Mouse (Mus musculus) MEL (cell line): ENCODE results near the gene Rgs19. TPM values are rescaled to one million over a fixed set of nuclear protein-coding genes. Genes with fewer than 3 reads are reported as not detected.

Source experiments
- DNase-seq: peaks from one replicate; pipeline ENCODE4 v3.0.0; 2011; ENCODE audit warnings: low read depth, low spot score
- H3K27ac ChIP-seq: 2 replicates; pipeline ENCODE4 v1.5.1; 2012; ENCODE audit warnings: low read depth, mild to moderate bottlenecking, control low read depth, low read length, moderate library complexity; ENCODE audit not compliant: control insufficient read depth
- H3K27me3 ChIP-seq, 2 experiments: fragments of 150-350 bp in 1 of 2; sonication (generic) in 1 of 2; 2 replicates each; pipeline ENCODE4 v1.6.1; 2012; ENCODE audit warnings: low read length in 2 of 2, mild to moderate bottlenecking in 2 of 2, improper control_type of control experiment in 1 of 2, moderate library complexity in 1 of 2; ENCODE audit not compliant: insufficient read depth in 2 of 2, control insufficient read depth in 1 of 2
- H3K36me3 ChIP-seq, 2 experiments: 2 replicates each; pipeline ENCODE4 v1.6.1; 2012 to 2014; ENCODE audit warnings: low read length in 2 of 2, improper control_type of control experiment in 1 of 2, inconsistent platforms in 1 of 2, mild to moderate bottlenecking in 1 of 2; ENCODE audit not compliant: insufficient read depth in 2 of 2, control insufficient read depth in 1 of 2
- H3K4me1 ChIP-seq, 2 experiments: fragments of 150-350 bp in 1 of 2; sonication (generic) in 1 of 2; 2 replicates each; pipeline ENCODE4 v1.6.1; 2012; ENCODE audit warnings: low read length in 2 of 2, improper control_type of control experiment in 1 of 2, mild to moderate bottlenecking in 1 of 2; ENCODE audit not compliant: insufficient read depth in 2 of 2, control insufficient read depth in 1 of 2
- H3K4me3 ChIP-seq, 2 experiments: fragments of 150-350 bp in 1 of 2; sonication (generic) in 1 of 2; 2 replicates each; pipeline ENCODE4 v1.5.1; 2012; ENCODE audit warnings: low read depth in 2 of 2, low read length in 2 of 2, mild to moderate bottlenecking in 2 of 2, moderate library complexity in 2 of 2, control low read depth in 1 of 2, improper control_type of control experiment in 1 of 2; ENCODE audit not compliant: control insufficient read depth in 1 of 2, insufficient read depth in 1 of 2
- H3K79me2 ChIP-seq: 2 replicates; pipeline ENCODE4 v1.6.1; 2012; ENCODE audit warnings: mild to moderate bottlenecking, low read length, moderate library complexity; ENCODE audit not compliant: control insufficient read depth, poor library complexity, insufficient read depth
- H3K9ac ChIP-seq: 2 replicates; pipeline ENCODE4 v1.6.1; 2012; ENCODE audit warnings: low read depth, mild to moderate bottlenecking, control low read depth, low read length, moderate library complexity; ENCODE audit not compliant: control insufficient read depth, poor library complexity, severe bottlenecking
- H3K9me3 ChIP-seq: fragments of 150-350 bp; sonication (generic); replicated peaks from 2 replicates; pipeline ENCODE4 v1.6.1; 2012; ENCODE audit warnings: mild to moderate bottlenecking, low read length, improper control_type of control experiment, moderate library complexity; ENCODE audit not compliant: insufficient read depth
- CHD1 ChIP-seq: IDR thresholded peaks from 2 replicates; pipeline ENCODE4 v1.6.1; 2012; ENCODE audit warnings: low read depth, mild to moderate bottlenecking, inconsistent platforms, low read length, improper control_type of control experiment
- CHD2 ChIP-seq: IDR thresholded peaks from 2 replicates; pipeline ENCODE4 v1.6.1; 2011; ENCODE audit warnings: low read length, improper control_type of control experiment
- CTCF ChIP-seq, 3 experiments: IDR thresholded peaks in 2 of 3; conservative IDR thresholded peaks in 1 of 3; 2 replicates each; pipeline ENCODE4 v1.5.1; 2011 to 2012; ENCODE audit warnings: low read length in 3 of 3, low read depth in 2 of 3, mild to moderate bottlenecking in 2 of 3, improper control_type of control experiment in 1 of 3, inconsistent platforms in 1 of 3, mixed read lengths in 1 of 3, moderate library complexity in 1 of 3; ENCODE audit not compliant: control insufficient read depth in 1 of 3, insufficient read depth in 1 of 3, poor library complexity in 1 of 3, severe bottlenecking in 1 of 3
- E2F4 ChIP-seq: IDR thresholded peaks from 2 replicates; pipeline ENCODE4 v1.6.1; 2011; ENCODE audit warnings: low read depth, low read length, improper control_type of control experiment, borderline replicate concordance
- EP300 ChIP-seq, 2 experiments: IDR thresholded peaks; 2 replicates each; pipeline ENCODE4 v1.6.1; 2011; ENCODE audit warnings: improper control_type of control experiment in 2 of 2, low read length in 2 of 2, low read depth in 1 of 2, mild to moderate bottlenecking in 1 of 2
- GABPA ChIP-seq: IDR thresholded peaks from 2 replicates; pipeline ENCODE4 v1.6.1; 2012; ENCODE audit warnings: low read depth, mild to moderate bottlenecking, inconsistent platforms, low read length, improper control_type of control experiment, moderate library complexity
- JUND ChIP-seq: IDR thresholded peaks from 2 replicates; pipeline ENCODE4 v1.6.1; 2011; ENCODE audit warnings: low read depth, mild to moderate bottlenecking, improper control_type of control experiment, low read length
- KAT2A ChIP-seq: conservative IDR thresholded peaks from 2 replicates; pipeline ENCODE4 v1.6.1; 2012; ENCODE audit warnings: low read depth, low read length, improper control_type of control experiment, inconsistent platforms
- MAZ ChIP-seq: IDR thresholded peaks from 2 replicates; pipeline ENCODE4 v1.6.1; 2012; ENCODE audit warnings: low read depth, mild to moderate bottlenecking, inconsistent platforms, low read length, improper control_type of control experiment
- MEF2A ChIP-seq: IDR thresholded peaks from 2 replicates; pipeline ENCODE4 v1.6.1; 2014; ENCODE audit warnings: low read depth, mild to moderate bottlenecking, inconsistent platforms, low read length, improper control_type of control experiment; ENCODE audit not compliant: poor library complexity, insufficient replicate concordance, severe bottlenecking; ENCODE audit errors: extremely low read depth
- MYB ChIP-seq: IDR thresholded peaks from 2 replicates; pipeline ENCODE4 v1.6.1; 2011; ENCODE audit warnings: mild to moderate bottlenecking, low read depth, low read length, improper control_type of control experiment
- MYC ChIP-seq: IDR thresholded peaks from 2 replicates; pipeline ENCODE4 v1.6.1; 2011; ENCODE audit warnings: low read depth, mild to moderate bottlenecking, low read length, improper control_type of control experiment, moderate library complexity
- POLR2A ChIP-seq, 2 experiments: IDR thresholded peaks; 2 replicates each; pipeline ENCODE4 v1.6.1; 2011 to 2012; ENCODE audit warnings: low read length in 2 of 2, mild to moderate bottlenecking in 2 of 2, control low read depth in 1 of 2, improper control_type of control experiment in 1 of 2, low read depth in 1 of 2, moderate library complexity in 1 of 2; ENCODE audit not compliant: control insufficient read depth in 1 of 2, insufficient read depth in 1 of 2, poor library complexity in 1 of 2
- POLR2AphosphoS5 ChIP-seq: IDR thresholded peaks from 2 replicates; pipeline ENCODE4 v1.6.1; 2012; ENCODE audit warnings: low read depth, borderline replicate concordance, mild to moderate bottlenecking, inconsistent platforms, low read length, moderate library complexity, mixed read lengths
- RAD21 ChIP-seq: IDR thresholded peaks from 2 replicates; pipeline ENCODE4 v1.6.1; 2011; ENCODE audit warnings: mild to moderate bottlenecking, low read depth, low read length, improper control_type of control experiment
- SIN3A ChIP-seq: IDR thresholded peaks from 2 replicates; pipeline ENCODE4 v1.6.1; 2012; ENCODE audit warnings: low read length, improper control_type of control experiment, inconsistent platforms
- SMC3 ChIP-seq: IDR thresholded peaks from 2 replicates; pipeline ENCODE4 v1.6.1; 2011; ENCODE audit warnings: low read depth, low read length, improper control_type of control experiment
- TCF12 ChIP-seq: IDR thresholded peaks from 2 replicates; pipeline ENCODE4 v1.6.1; 2014; ENCODE audit warnings: low read depth, mild to moderate bottlenecking, inconsistent platforms, low read length, improper control_type of control experiment, moderate library complexity
- USF1 ChIP-seq: IDR thresholded peaks from 2 replicates; pipeline ENCODE4 v1.6.1; 2014; ENCODE audit warnings: low read depth, mild to moderate bottlenecking, inconsistent platforms, low read length, improper control_type of control experiment, moderate library complexity
- ZC3H11A ChIP-seq: IDR thresholded peaks from 2 replicates; pipeline ENCODE4 v1.6.1; 2012; ENCODE audit warnings: low read depth, mild to moderate bottlenecking, inconsistent platforms, low read length, improper control_type of control experiment
- ZKSCAN1 ChIP-seq: IDR thresholded peaks from 2 replicates; pipeline ENCODE4 v1.6.1; 2012; ENCODE audit warnings: low read depth, mild to moderate bottlenecking, inconsistent platforms, low read length, improper control_type of control experiment, moderate library complexity
- polyA plus RNA-seq, 2 experiments: library from polyadenylated mRNA; stranded (reverse) in 1 of 2; unstranded in 1 of 2; fragments of >175 nt in 1 of 2; fragments of >200 nt in 1 of 2; gene quantifications; 2 replicates each; pipeline versions ENCODE4 v1.2.1 to v1.2.4; 2012; ENCODE audit warnings: low replicate concordance in 2 of 2, low read depth in 1 of 2; ENCODE audit not compliant: insufficient read length in 2 of 2, insufficient read depth in 1 of 2, missing spikeins in 1 of 2
- total RNA-seq: library from RNA; depleted of rRNA; stranded (reverse); fragments of 300-350 nt; gene quantifications from 2 replicates; pipeline ENCODE4 v1.2.3, GENCODE M21; 2012

Rgs19 gene
- total and polyA plus RNA-seq, 3 experiments: 46.2 to 157 TPM; not detected in 1

DNA sequence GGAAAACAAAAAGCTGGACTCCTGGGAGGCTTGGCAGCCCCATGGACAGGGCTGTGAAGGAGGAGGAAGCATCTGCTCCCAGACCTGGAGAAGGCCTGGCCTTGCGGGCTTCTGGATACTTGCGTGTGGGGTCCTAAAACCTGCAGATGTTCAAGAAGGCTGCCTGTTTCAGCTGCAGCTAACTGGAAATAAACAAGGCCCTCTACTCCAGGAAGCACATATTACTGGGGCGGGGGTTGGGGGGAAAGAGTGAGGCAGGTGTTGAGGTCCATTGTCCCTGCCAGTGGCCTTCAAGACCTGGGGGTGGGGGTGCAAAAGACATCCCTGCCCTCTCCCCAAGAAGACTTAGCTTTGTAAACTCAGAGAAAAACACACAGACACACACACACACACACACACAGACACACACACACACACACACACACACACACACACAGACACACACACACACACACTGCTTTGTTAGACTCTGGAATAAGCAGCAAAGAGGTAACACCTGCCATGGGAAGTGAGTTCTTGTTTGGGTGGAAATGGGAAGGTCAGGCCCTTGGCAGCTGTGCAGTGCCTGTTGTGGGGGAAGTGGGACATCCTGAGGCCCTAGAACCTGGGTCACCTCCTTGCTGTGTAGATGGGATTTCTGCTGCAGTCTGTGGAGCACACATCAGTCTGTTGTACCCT is 31.0 kb downstream of the Rgs19 start:
- H3K4me3 ChIP-seq: no peak overlapping the region
- H3K27ac ChIP-seq: no peak overlapping the region
- H3K9me3 ChIP-seq: no peaks in the 10 kb centered on the region
- TF ChIP-seq KAT2A (no peak), MEF2A (no peak), USF1 (no peak), JUND (no peak), ZC3H11A (no peak), GABPA (no peak), POLR2AphosphoS5 (no peak), CHD2 (no peak), TCF12 (no peak), EP300 (IDR thresholded peaks at IDR 0.05; ENCODE audit: low read depth in 1 of 2, low read length in 2 of 2) (no peak), MYC (no peak), POLR2A (IDR thresholded peaks at IDR 0.05; ENCODE audit: control insufficient read depth in 1 of 2, insufficient read depth in 1 of 2, low read depth in 1 of 2, low read length in 2 of 2, poor library complexity in 1 of 2) (no peak), SMC3 (no peak), CHD1 (no peak)
- TF ChIP-seq, all 39 proteins: peak for 0
- no peaks in the 10 kb centered on the region; a peak in 1 of 4 replicates for H3K27me3 ChIP-seq
- DNase-seq: no peak
- H3K9ac ChIP-seq: no peak overlapping the region
- peaks cover 0 to 12% of the 10 kb centered on the region in 2 experiments; a peak in 2 of 4 replicates for H3K4me1 ChIP-seq
- no peaks in the 10 kb centered on the region for H3K36me3 ChIP-seq
- no peaks in the 10 kb centered on the region for H3K79me2 ChIP-seq

GRCm38 (mm10) chr2:181659609-181660055 is 34.1 kb downstream of the Rgs19 start:
- no peaks in the 10 kb centered on the region for H3K79me2 ChIP-seq
- H3K36me3 ChIP-seq: no peaks in the 10 kb centered on the region; a peak in 1 of 4 replicates
- TF ChIP-seq E2F4: no peak
- peak; percentile 94 for TF ChIP-seq SMC3
- TF ChIP-seq TCF12: no peak
- no peak for TF ChIP-seq ZKSCAN1
- peak; percentile 82 to 86 (median 82) for TF ChIP-seq CTCF (IDR thresholded peaks at IDR 0.05 in 2 of 3, conservative IDR thresholded peaks at IDR 0.05 in 1 of 3; ENCODE audit: control insufficient read depth in 1 of 3, insufficient read depth in 1 of 3, low read depth in 2 of 3, low read length in 3 of 3, poor library complexity in 1 of 3, severe bottlenecking in 1 of 3)
- no peak for TF ChIP-seq CHD1
- TF ChIP-seq MYB: no peak
- TF ChIP-seq SIN3A: no peak; the same call in 1 of the 2 replicates
- TF ChIP-seq EP300 (IDR thresholded peaks at IDR 0.05; ENCODE audit: low read depth in 1 of 2, low read length in 2 of 2): no peak
- peak; percentile 69 for TF ChIP-seq ZC3H11A
- peak; percentile 71 for TF ChIP-seq RAD21
- peak; percentile 71; the same call in 1 of the 2 replicates for TF ChIP-seq MAZ
- no peaks in the 10 kb centered on the region for H3K9me3 ChIP-seq
- no peaks in the 10 kb centered on the region for H3K27me3 ChIP-seq
- no peak overlapping the region for H3K4me3 ChIP-seq
- peak; percentile 77 for DNase-seq
- no peak overlapping the region for H3K9ac ChIP-seq
- H3K4me1 ChIP-seq: peaks cover 0 to 12% of the 10 kb centered on the region in 2 experiments; a peak in 2 of 4 replicates
- no peak overlapping the region for H3K27ac ChIP-seq
